Mouse (Mus musculus): ENCODE results near the gene Tnfsfm13. TPM values are rescaled to one million over a fixed set of nuclear protein-coding genes. Genes with fewer than 3 reads are reported as not detected.

Tnfsfm13 gene
- 10 to 100 TPM; 23.6 to 27.1 TPM for total RNA-seq (2023)

GRCm38 (mm10) chr11:69695361-69696181 lies at the start of gene Tnfsfm13, which contains the start of gene Tnfsf12:
Gene Tnfsfm13, minus strand, starts transcription at chr11:69696098.
Gene Tnfsf12, minus strand, starts transcription at chr11:69695849.

GRCm38 (mm10) chr11:69685526-69686148 lies 10.3 kb downstream of the Tnfsfm13 start, which contains the start of gene Tnfsf13:
Gene Tnfsf13, minus strand, starts transcription at chr11:69685784.

GRCm38 (mm10) chr11:69681314-69682208 lies 14.3 kb downstream of the Tnfsfm13 start, which contains the start of gene Senp3:
Gene Senp3, minus strand, starts transcription at chr11:69682084.

GRCm38 (mm10) chr11:69672211-69672706 lies 23.6 kb downstream of the Tnfsfm13 start, which contains the start of gene Eif4a1:
Gene Eif4a1, minus strand, starts transcription at chr11:69672423.

GRCm38 (mm10) chr11:69665961-69666664 lies 29.8 kb downstream of the Tnfsfm13 start, which contains the start of gene Cd68:
Gene Cd68, minus strand, starts transcription at chr11:69666153.

GRCm38 (mm10) chr11:69662213-69662966 lies 33.5 kb downstream of the Tnfsfm13 start, which contains the start of gene Mpdu1:
Gene Mpdu1, minus strand, starts transcription at chr11:69662642.

GRCm38 (mm10) chr11:69655264-69656064 lies 40.4 kb downstream of the Tnfsfm13 start, which contains the start of gene Sox15:
Gene Sox15, plus strand, starts transcription at chr11:69655314.

Other genes with a start within 250 kb of the Tnfsfm13 start
- gene Dnah2, start 147.0 kb downstream of the Tnfsfm13 start, total RNA-seq (2023) = 10 to 100 TPM; 35.0 to 38.9 TPM
- gene Efnb3, start 135.9 kb downstream of the Tnfsfm13 start, total RNA-seq (2023) = under 1 TPM; 0.63 to 0.70 TPM
- gene Wrap53, start 115.8 kb downstream of the Tnfsfm13 start, total RNA-seq (2023) = 1 to 10 TPM; 6.8 to 8.1 TPM
- 10 to 100 TPM; 79.2 to 81.1 TPM for gene Trp53, start 115.7 kb downstream of the Tnfsfm13 start, total RNA-seq (2023)
- gene Atp1b2, start 90.2 kb downstream of the Tnfsfm13 start, total RNA-seq (2023) = under 1 TPM in 1 of 2 experiments, not detected in 1; 0.24 TPM
- not detected for gene Shbg, start 78.2 kb downstream of the Tnfsfm13 start, total RNA-seq (2023)
- 1 to 10 TPM in 1 of 2 experiments, not detected in 1; 1.8 TPM for gene Sat2, start 74.1 kb downstream of the Tnfsfm13 start, total RNA-seq (2023)
- 10 to 100 TPM; 68.3 to 68.4 TPM for gene Fxr2, start 63.1 kb downstream of the Tnfsfm13 start, total RNA-seq (2023)
- under 1 TPM in 1 of 2 experiments, not detected in 1; 0.64 TPM for gene Sox15, start 40.8 kb downstream of the Tnfsfm13 start, total RNA-seq (2023)
- gene Mpdu1, start 33.5 kb downstream of the Tnfsfm13 start, total RNA-seq (2023) = 10 to 100 TPM; 73.1 to 74.9 TPM
- gene Cd68, start 29.9 kb downstream of the Tnfsfm13 start, total RNA-seq (2023) = 100 to 1,000 TPM; 685 to 696 TPM
- 100 to 1,000 TPM; 892 to 975 TPM for gene Eif4a1, start 23.7 kb downstream of the Tnfsfm13 start, total RNA-seq (2023)
- 100 to 1,000 TPM; 109 to 116 TPM for gene Senp3, start 14.0 kb downstream of the Tnfsfm13 start, total RNA-seq (2023)
- 10 to 100 TPM; 63.1 to 66.0 TPM for gene Tnfsf13, start 10.3 kb downstream of the Tnfsfm13 start, total RNA-seq (2023)
- 10 to 100 TPM; 66.6 to 77.0 TPM for gene Tnfsf12, start 249 bp downstream of the Tnfsfm13 start, total RNA-seq (2023)
- 100 to 1,000 TPM; 114 to 142 TPM for gene Polr2a, start 62.5 kb upstream of the Tnfsfm13 start, total RNA-seq (2023)
- not detected for gene Slc35g3, start 65.9 kb upstream of the Tnfsfm13 start, total RNA-seq (2023)
- 10 to 100 TPM; 16.0 to 20.0 TPM for gene Zbtb4, start 69.8 kb upstream of the Tnfsfm13 start, total RNA-seq (2023)
- under 1 TPM; 0.45 to 0.49 TPM for gene Chrnb1, start 99.8 kb upstream of the Tnfsfm13 start, total RNA-seq (2023)
- gene Fgf11, start 105.8 kb upstream of the Tnfsfm13 start, total RNA-seq (2023) = 1 to 10 TPM in 1 of 2 experiments, under 1 TPM in 1; 0.76 to 1.3 TPM
- gene Tmem102, start 109.5 kb upstream of the Tnfsfm13 start, total RNA-seq (2023) = not detected
- gene Gm39566, start 119.2 kb upstream of the Tnfsfm13 start, total RNA-seq (2023) = not detected
- gene Spem2, start 122.4 kb upstream of the Tnfsfm13 start, total RNA-seq (2023) = not detected
- gene Spem1, start 126.1 kb upstream of the Tnfsfm13 start, total RNA-seq (2023) = not detected
- 1 to 10 TPM; 1.9 to 2.6 TPM for gene Nlgn2, start 141.7 kb upstream of the Tnfsfm13 start, total RNA-seq (2023)
- gene Tmem256, start 142.4 kb upstream of the Tnfsfm13 start, total RNA-seq (2023) = 100 to 1,000 TPM; 100 to 117 TPM
- gene Plscr3, start 150.3 kb upstream of the Tnfsfm13 start, total RNA-seq (2023) = 10 to 100 TPM; 39.8 to 43.6 TPM
- not detected for gene Tnk1, start 162.6 kb upstream of the Tnfsfm13 start, total RNA-seq (2023)
- not detected for gene Tmem95, start 181.9 kb upstream of the Tnfsfm13 start, total RNA-seq (2023)
- 1 to 10 TPM; 6.0 TPM for gene Kctd11, start 185.3 kb upstream of the Tnfsfm13 start, total RNA-seq (2023)
- 10 to 100 TPM; 10.4 to 12.2 TPM for gene Acap1, start 199.4 kb upstream of the Tnfsfm13 start, total RNA-seq (2023)
- gene 2810408A11Rik, start 204.9 kb upstream of the Tnfsfm13 start, total RNA-seq (2023) = under 1 TPM; 0.31 to 0.49 TPM
- gene Neurl4, start 205.0 kb upstream of the Tnfsfm13 start, total RNA-seq (2023) = 10 to 100 TPM; 30.0 to 30.4 TPM
- 100 to 1,000 TPM; 110 to 112 TPM for gene Gps2, start 217.8 kb upstream of the Tnfsfm13 start, total RNA-seq (2023)
- 100 to 1,000 TPM; 407 to 410 TPM for gene Eif5a, start 225.9 kb upstream of the Tnfsfm13 start, total RNA-seq (2023)
- 1 to 10 TPM in 1 of 2 experiments, not detected in 1; 1.6 TPM for gene Ybx2, start 239.7 kb upstream of the Tnfsfm13 start, total RNA-seq (2023)